Mouse (Mus musculus) liver, adult 2 months (tissue): ENCODE data around the gene Gm5741.

ENCODE experiments used
- CTCF ChIP-seq: fragments of 200-500 bp; IDR thresholded peaks from 2 replicates; pipeline ENCODE4 v1.5.1; 2011; ENCODE audit warnings: low read depth, low read length, control low read depth
- POLR2A ChIP-seq: fragments of 200-500 bp; IDR thresholded peaks from 2 replicates; pipeline ENCODE4 v1.6.1; 2011; ENCODE audit warnings: low read length, control low read depth; ENCODE audit not compliant: insufficient read depth; ENCODE audit errors: extremely low read depth

DNA sequence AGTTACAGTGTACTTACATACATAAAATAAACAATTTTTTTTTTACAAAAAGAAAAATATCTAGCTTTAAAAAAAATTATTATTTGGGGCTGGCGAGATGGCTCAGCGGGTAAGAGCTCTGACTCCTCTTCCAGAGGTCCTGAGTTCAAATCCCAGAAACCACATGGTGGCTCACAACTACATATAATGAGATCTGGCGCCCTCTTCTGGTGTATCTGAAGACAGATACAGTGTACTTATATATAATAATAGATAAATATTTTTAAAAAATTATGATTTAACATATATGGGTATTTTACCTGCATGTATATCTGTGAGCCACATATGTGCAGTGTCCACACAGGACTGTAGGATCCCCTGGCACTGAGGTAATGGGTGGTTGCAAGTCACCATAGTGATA is 18.5 kb upstream of the Gm5741 start:
- TF ChIP-seq CTCF = no peak
- TF ChIP-seq POLR2A = no peak
